ENCODE assay signal across 14 mouse cellular contexts in the genomic region with DNA sequence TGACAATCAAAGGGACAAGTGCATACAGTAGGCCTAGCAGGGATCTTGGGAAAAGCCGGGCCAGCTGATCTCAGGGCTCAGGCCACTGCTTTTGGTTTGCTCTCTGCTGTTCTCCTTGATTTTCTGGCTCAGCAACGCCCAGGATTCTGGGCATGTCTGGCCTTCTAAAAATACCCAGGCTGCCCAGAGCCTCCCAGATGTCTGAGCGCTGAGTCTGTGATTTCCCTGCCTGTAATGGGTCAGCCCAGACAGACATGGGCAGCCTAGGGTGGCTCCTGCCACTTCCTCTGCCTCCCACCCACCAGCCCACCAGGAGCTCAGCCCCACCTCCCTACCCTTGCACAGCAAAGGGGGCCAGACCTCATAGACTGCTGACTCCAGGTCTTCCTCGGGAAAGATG. TPM values are rescaled to one million over a fixed set of nuclear protein-coding genes. Genes with fewer than 3 reads are reported as not detected.
A peak's percentile ranks its signal among the peaks of the same experiment; 100 is the strongest.
DNase-seq lines count a peak whose midpoint lies in the region; ATAC-seq and TF ChIP-seq lines count a peak whose summit lies in the region.
"Had no signal": no experiment of that assay in that cellular context is flagged by ENCODE, and none has a peak within 500 bp of the region (broad histone marks: within the 10 kb centered on the region; RNA-seq: fewer than 3 reads in every experiment).

No protein-coding gene starts in this region.

- DNase-seq in kidney, adult 2 months: peak; percentile 33
- DNase-seq in kidney, postnatal 36 days: no peak
- DNase-seq in NIH3T3 (ENCODE audit: low read depth): peak; percentile 38
- DNase-seq in heart, adult 18-20 months: peak; percentile 67 to 83
- no peak for DNase-seq in hindbrain, postnatal 0 days (ENCODE audit: low spot score)
- no peak for DNase-seq in spleen, postnatal 4 days (ENCODE audit: low spot score in 2 of 2)
- DNase-seq in liver, embryonic 11.5 days (ENCODE audit: low spot score): no peak
- DNase-seq: cerebellum, adult 9-11 months; layer of hippocampus, postnatal 36 days; retina, postnatal 1 day had no signal

- ATAC-seq in lung, embryonic 15.5 days (ENCODE audit: borderline replicate concordance, extremely low read depth, low FRiP score, low TSS enrichment): 0 out of 2 replicates have a peak, but pooled peaks have one; percentile 27
- ATAC-seq in hindbrain, postnatal 0 days: no peak
- ATAC-seq in liver, embryonic 11.5 days (replicated peaks; ENCODE audit: low FRiP score): no peak

- H3K27ac ChIP-seq in kidney, adult 2 months (ENCODE audit: insufficient read depth, low read depth, low read length): peak overlapping the region; percentile 88
- peak overlapping the region; percentile 70 for H3K27ac ChIP-seq in lung, embryonic 15.5 days
- H3K27ac ChIP-seq in hindbrain, postnatal 0 days: no peak overlapping the region
- H3K27ac ChIP-seq in liver, embryonic 11.5 days (ENCODE audit: low read depth, low read length): no peak overlapping the region
- H3K27ac ChIP-seq: forebrain, embryonic 10.5 days; hindbrain, embryonic 15.5 days; liver, embryonic 15.5 days had no signal

- no peaks in the 10 kb centered on the region for H3K9me3 ChIP-seq in lung, embryonic 15.5 days
- no peaks in the 10 kb centered on the region for H3K9me3 ChIP-seq in hindbrain, postnatal 0 days (ENCODE audit: low read length)
- no peaks in the 10 kb centered on the region for H3K9me3 ChIP-seq in liver, embryonic 11.5 days (ENCODE audit: control insufficient read depth, low read length)
- H3K9me3 ChIP-seq: forebrain, embryonic 10.5 days; hindbrain, embryonic 15.5 days; liver, embryonic 15.5 days had no signal

- H3K4me2 ChIP-seq in lung, embryonic 15.5 days: no peak overlapping the region
- no peak overlapping the region for H3K4me2 ChIP-seq in hindbrain, postnatal 0 days (ENCODE audit: low read depth, low read length)
- H3K4me2 ChIP-seq in liver, embryonic 11.5 days: no peak overlapping the region
- H3K4me2 ChIP-seq: hindbrain, embryonic 15.5 days; liver, embryonic 15.5 days had no signal

- no peaks in the 10 kb centered on the region for H3K36me3 ChIP-seq in kidney, adult 2 months (ENCODE audit: control insufficient read depth, insufficient read depth, low read length)
- H3K36me3 ChIP-seq in lung, embryonic 15.5 days: no peaks in the 10 kb centered on the region
- no peaks in the 10 kb centered on the region for H3K36me3 ChIP-seq in hindbrain, postnatal 0 days (ENCODE audit: insufficient read depth, low read length)
- no peaks in the 10 kb centered on the region for H3K36me3 ChIP-seq in liver, embryonic 11.5 days (ENCODE audit: control insufficient read depth, insufficient read depth, low read length)
- H3K36me3 ChIP-seq: forebrain, embryonic 10.5 days; hindbrain, embryonic 15.5 days; liver, embryonic 15.5 days had no signal

- 57% methylated on average over 4 of the region's 4 CpGs for WGBS in kidney, adult 2 months
- 53% methylated on average over 4 of the region's 4 CpGs for WGBS in lung, embryonic 15.5 days
- WGBS in hindbrain, postnatal 0 days: 73% methylated on average over 4 of the region's 4 CpGs
- WGBS in liver, embryonic 11.5 days: 74% methylated on average over 4 of the region's 4 CpGs

- peaks cover 9% of the 10 kb centered on the region for H3K4me1 ChIP-seq in kidney, adult 2 months (ENCODE audit: control insufficient read depth, insufficient read depth, low read length)
- H3K4me1 ChIP-seq in lung, embryonic 15.5 days: peaks cover 13% of the 10 kb centered on the region
- no peaks in the 10 kb centered on the region for H3K4me1 ChIP-seq in hindbrain, postnatal 0 days (ENCODE audit: insufficient read depth, low read length)
- peaks cover 44% of the 10 kb centered on the region for H3K4me1 ChIP-seq in liver, embryonic 11.5 days (replicated peaks; ENCODE audit: control insufficient read depth, insufficient read depth, low read length)
- H3K4me1 ChIP-seq: forebrain, embryonic 10.5 days; hindbrain, embryonic 15.5 days had no signal

- H3K4me3 ChIP-seq in kidney, adult 2 months (ENCODE audit: insufficient read depth, low read depth, low read length): no peak overlapping the region
- no peak overlapping the region for H3K4me3 ChIP-seq in lung, embryonic 15.5 days
- no peak overlapping the region for H3K4me3 ChIP-seq in hindbrain, postnatal 0 days (ENCODE audit: low read length)
- H3K4me3 ChIP-seq in liver, embryonic 11.5 days (ENCODE audit: low read depth, low read length): no peak overlapping the region
- H3K4me3 ChIP-seq: forebrain, embryonic 10.5 days; hindbrain, embryonic 15.5 days; liver, embryonic 15.5 days had no signal

- TF ChIP-seq CTCF in kidney, adult 2 months (conservative IDR thresholded peaks at IDR 0.05; ENCODE audit: insufficient read depth, insufficient read length, low read depth, low read length): no peak
- TF ChIP-seq CTCF in hindbrain, postnatal 0 days (IDR thresholded peaks at IDR 0.05; ENCODE audit: low read depth): no peak

- H3K9ac ChIP-seq in lung, embryonic 15.5 days: no peak overlapping the region
- no peak overlapping the region for H3K9ac ChIP-seq in hindbrain, postnatal 0 days (replicated peaks; ENCODE audit: low read length)
- H3K9ac ChIP-seq in liver, embryonic 11.5 days (ENCODE audit: low read depth, low read length): no peak overlapping the region
- H3K9ac ChIP-seq: hindbrain, embryonic 15.5 days; liver, embryonic 15.5 days had no signal

- no peaks in the 10 kb centered on the region for H3K27me3 ChIP-seq in kidney, adult 2 months (replicated peaks; ENCODE audit: control insufficient read depth, insufficient read depth, low read length)
- no peaks in the 10 kb centered on the region for H3K27me3 ChIP-seq in lung, embryonic 15.5 days
- no peaks in the 10 kb centered on the region for H3K27me3 ChIP-seq in hindbrain, postnatal 0 days (ENCODE audit: insufficient read depth, low read length)
- H3K27me3 ChIP-seq in liver, embryonic 11.5 days (replicated peaks; ENCODE audit: control insufficient read depth, insufficient read depth, low read length): no peaks in the 10 kb centered on the region
- H3K27me3 ChIP-seq: hindbrain, embryonic 15.5 days; liver, embryonic 15.5 days had no signal

- TF ChIP-seq POLR2A in kidney, adult 2 months (IDR thresholded peaks at IDR 0.05; ENCODE audit: low read depth, low read length): no peak

RNA-seq across cellular contexts. Expression of gene Fchsd2, which starts 4.0 kb away (rescaled TPM):
- 5.3 and 7.1 TPM in 2 replicates for polyA plus RNA-seq in kidney, adult 2 months (2012; rRNA removed)
- 10 to 100 TPM; 18.3 to 22.5 TPM for total RNA-seq in heart, adult 18-20 months (2021)
- polyA plus RNA-seq in lung, embryonic 15.5 days (2015; fragmentation: Nextera tagmentation; extraction: Ambion mirVana): 20.0 and 22.5 TPM in 2 replicates
- 42.9 and 43.1 TPM in 2 replicates for total RNA-seq in hindbrain, postnatal 0 days (2014; rRNA removed)
- 32.1 and 34.2 TPM in 2 replicates for polyA plus RNA-seq in hindbrain, postnatal 0 days (2015; fragmentation: Nextera tagmentation; extraction: Ambion mirVana)
- polyA plus RNA-seq in liver, embryonic 11.5 days (2014; fragmentation: Nextera tagmentation; extraction: Ambion mirVana): 14.2 and 14.4 TPM in 2 replicates

Comparison
In these comparisons a context has a peak if more than half of its experiments do, and no peak if none do; other contexts are left out.
1. DNase-seq: peak in kidney, adult 2 months (single experiment), NIH3T3 (single experiment) and heart, adult 18-20 months (2 of 2); none in kidney, postnatal 36 days (0 of 2), hindbrain, postnatal 0 days (single experiment), spleen, postnatal 4 days (0 of 2) and liver, embryonic 11.5 days (single experiment).
2. H3K27ac ChIP-seq: peak in kidney, adult 2 months (single experiment) and lung, embryonic 15.5 days (single experiment); none in hindbrain, postnatal 0 days (single experiment) and liver, embryonic 11.5 days (single experiment).